Mouse (Mus musculus) granulocyte monocyte progenitor cell, adult 5-6 weeks (primary cell): ENCODE data around the gene Mogs. TPM values are rescaled to one million over a fixed set of nuclear protein-coding genes. Genes with fewer than 3 reads are reported as not detected.
A peak's percentile ranks its signal among the peaks of the same experiment; 100 is the strongest.

Source experiments
- ATAC-seq: replicated peaks from 2 replicates; pipeline ENCODE4 v1.8.0; 2016; ENCODE audit warnings: mild to moderate bottlenecking, moderate TSS enrichment, inconsistent platforms; ENCODE audit not compliant: poor library complexity, severe bottlenecking
- total RNA-seq, 2 experiments: library from RNA; stranded (forward) in 1 of 2; stranded (reverse) in 1 of 2; fragments of 200-712, 200-1000 nt in 1 of 2; fragments of >200 nt in 1 of 2; fragmentation: Nextera tagmentation in 1 of 2; gene quantifications; 2 replicates each; pipeline ENCODE4 v1.2.3; 2014 to 2017

Gene Mogs
- 90.1 and 93.4 TPM in 2 replicates for total RNA-seq (2014; fragmentation: Nextera tagmentation)
- 137 and 158 TPM in 2 replicates for total RNA-seq (2017)

DNA sequence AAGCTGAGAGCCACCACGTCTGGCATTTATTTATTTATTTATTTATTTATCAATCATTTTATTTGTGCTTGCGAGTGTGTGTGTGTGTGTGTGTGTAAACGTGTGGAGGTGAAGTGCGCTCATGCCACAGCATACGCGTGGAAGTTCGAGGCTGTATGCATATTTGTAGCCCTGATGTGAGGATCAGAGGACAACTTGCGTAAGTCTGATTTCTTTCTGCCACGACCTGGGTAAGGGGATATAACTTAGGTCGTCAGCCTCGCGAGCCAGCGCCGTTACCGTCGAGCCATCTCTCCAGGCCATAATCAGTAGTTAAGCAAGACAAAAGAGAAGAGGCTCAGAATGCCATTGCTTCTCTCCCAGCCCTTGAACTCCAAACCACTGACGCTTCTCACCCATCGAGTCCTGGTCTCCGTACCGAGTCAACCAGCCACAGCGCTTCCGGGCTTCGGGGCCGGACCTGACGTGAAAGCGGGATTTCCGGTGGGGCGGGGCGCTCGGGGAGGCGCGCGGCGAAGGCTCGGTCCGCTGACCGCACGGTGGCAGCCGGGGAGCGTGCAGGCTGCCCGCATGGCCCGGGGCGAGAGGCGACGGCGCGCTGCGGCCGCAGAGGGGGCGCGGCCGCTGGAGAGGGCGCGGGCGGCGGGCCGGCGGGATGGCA, at the start of gene Mogs:
TSS of gene Mogs (plus strand) at position 486 of the 661 bp plus-strand sequence.
- peak; percentile 91 for ATAC-seq

DNA sequence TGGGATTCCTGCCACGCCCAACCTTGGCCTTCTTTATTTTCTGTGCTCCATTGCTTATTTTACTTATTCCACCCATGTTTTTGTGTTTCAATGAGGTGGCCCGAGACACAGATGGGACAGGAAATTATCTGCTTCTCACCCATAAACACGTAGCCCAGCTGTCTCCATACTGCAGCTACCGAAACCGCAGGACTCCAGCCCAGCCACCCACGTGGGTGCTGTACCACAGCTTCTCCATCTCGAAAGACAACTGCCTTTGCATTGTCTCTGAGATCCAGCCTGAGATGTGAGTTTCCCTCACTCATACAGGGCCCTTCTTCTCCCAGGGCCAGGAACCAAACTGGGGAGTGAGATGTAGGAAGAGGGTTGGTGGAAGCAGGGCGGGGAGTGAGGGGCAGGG, 49.3 kb upstream of the Mogs start:
- ATAC-seq, result peak; percentile 31

DNA sequence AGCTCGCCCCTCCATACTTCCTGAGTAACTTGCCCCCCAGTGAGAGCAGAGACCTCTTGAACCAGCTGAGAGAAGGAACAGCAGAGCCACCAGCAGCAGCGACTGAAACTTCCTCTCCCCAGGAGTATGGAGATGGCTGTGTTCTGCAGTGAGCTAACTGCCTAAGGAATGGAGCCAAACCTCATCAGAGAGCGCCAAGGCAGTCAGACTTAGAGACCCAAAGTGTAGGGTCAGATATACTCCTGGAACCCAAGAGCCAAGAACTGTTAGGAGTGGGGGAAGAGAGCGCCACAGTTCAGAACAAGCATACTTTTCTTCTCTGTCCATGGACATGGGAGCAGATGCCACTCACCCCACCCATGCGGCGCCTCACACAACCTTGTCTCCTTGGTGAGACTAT, 48.9 kb upstream of the Mogs start:
- ATAC-seq, result no peak

DNA sequence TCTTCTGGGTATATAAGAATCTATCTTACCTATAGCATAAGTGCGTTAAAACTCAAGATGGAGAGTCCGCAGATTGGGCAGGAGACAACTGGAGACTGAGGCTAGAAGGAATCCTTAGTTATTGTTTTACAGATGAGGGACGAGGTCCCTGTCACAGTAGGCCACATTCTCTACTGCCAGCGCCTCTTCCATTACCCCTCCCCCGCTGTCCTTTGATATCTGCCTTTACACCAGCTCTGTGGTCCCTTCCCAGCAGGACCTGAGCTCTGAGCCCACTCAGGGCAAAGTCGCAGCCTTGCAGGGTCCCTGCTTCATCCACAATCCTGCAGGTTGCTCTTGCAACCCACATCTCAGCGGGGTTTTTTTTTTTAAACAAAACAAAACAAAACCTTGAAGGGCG, 47.1 kb upstream of the Mogs start:
- ATAC-seq, result no peak

DNA sequence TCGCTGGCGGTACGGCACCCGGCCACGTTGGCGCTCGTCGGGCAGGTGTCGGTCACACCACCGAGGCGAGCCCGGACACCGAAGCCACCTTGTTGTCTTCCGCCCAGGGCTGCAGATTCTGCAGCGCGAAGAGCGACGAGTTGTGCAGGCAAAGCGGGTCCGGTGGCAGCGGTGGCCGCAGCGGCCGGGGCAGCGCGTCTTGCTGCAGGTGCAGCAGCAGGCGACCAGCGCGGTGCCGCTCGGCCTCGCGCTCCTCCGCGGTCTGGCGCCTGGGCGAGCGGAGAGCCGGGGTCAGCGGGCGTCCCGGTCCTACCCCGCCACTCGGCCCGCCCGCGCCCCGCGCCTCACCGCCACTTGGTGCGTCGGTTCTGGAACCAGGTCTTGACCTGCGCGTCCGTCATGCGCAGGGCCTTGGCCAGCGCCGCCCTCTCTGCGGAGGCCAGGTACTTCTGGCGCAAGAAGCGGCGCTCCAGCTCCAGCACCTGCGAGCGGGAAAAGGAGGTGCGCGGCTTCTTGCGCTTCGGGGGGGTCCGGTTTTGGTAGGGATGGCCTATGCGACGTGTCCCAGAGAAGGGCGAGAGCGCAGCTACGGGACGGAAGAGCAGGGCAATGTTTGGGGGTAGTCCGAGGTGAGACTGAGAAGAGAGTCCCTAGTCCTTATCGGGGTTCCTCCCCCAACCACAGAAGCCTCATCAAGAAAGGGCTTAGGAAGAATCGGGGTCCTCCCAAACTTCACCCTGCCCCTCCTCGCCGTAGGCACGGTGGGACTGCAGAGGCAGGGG, 46.4 kb upstream of the Mogs start:
- no peak; the same call in 1 of the 2 replicates for ATAC-seq

DNA sequence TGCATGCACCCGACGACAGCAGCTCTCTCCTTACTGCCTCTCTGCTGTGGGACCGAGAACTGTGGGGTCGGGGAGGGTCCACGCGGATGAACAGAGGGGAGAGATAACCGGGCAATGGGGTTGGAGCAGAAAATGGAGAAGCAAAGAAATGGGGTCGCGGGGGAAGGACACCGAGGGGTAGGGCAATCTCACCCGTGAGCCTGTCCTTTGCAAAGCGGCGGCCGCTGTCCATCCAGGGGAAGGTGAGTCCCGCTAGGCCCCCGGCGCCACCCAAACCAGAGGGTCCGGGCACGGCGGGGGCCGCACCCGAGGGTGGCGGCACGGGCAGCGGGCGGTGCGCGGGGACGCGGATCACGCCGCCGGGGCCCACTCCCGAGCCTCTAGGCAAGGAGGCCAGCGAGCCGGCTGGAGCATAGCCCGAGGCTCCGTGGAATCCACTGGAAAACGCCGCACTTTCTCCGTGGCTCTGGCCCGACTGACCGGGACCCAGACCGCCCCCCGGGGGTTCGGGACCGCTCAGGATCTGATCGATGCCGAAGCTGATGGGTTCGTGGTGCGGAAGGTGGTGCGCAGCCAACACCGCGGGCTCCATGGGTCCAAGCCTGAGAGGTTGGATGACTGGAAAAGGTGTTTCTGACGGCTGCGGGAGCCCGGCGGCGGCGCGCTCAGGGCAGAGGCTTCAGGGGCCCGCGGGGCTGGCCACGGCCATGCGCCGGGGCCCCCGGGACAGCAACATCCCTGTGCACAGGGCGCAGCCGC, 45.6 kb upstream of the Mogs start:
- ATAC-seq, result no peak

DNA sequence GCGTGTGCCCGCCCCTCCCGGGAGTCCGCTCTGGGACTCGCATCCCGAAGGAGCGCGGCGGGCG, 45.2 kb upstream of the Mogs start, which contains the start of gene Tlx2:
TSS of gene Tlx2 (minus strand) at position 47 of the 64 bp plus-strand sequence.
- ATAC-seq, result no peak

DNA sequence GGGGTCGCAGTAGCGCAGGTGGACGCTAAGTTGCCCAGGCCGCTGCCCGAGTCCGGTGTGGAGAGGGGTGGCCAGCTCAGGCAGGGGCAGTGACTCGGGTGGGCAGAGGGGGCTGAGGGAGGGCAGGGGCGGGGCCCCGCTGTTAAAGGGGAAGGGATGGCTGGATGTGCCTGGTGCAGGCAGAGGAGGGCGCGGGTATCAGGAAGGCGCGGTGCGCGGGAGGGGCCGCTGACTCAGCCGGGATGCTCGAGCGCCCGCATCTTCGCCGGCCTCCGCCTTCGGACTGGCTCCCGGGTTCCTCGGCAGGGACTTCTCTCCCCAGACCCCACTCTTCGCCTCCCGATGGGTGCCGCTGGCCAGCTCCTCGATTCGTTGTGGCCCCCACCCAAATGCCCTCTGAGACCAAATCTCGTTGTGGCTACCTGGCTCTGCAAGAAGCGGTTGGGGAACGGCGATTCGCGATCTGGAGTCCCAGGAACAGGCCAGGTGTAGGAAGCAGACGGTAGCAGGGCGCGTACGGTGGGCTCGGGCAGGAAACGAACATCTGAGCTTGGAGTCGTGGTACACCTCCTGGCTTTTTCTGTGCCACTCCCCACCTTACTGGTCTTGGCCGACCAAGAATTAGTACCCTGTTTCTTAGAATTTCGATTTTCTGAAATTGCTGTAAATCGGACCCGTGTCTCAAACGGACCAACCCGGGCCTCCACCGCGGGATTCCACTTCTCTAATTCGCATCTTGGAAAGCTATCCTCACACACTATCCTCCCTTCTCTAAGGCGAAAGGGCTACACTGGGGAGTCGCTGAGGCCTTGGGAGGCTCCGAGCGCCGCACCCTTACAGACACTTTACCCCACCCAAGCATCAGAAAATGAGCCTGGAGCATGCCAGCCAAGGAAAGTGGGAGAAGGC, 44.7 kb upstream of the Mogs start:
- peak; percentile 32 for ATAC-seq

DNA sequence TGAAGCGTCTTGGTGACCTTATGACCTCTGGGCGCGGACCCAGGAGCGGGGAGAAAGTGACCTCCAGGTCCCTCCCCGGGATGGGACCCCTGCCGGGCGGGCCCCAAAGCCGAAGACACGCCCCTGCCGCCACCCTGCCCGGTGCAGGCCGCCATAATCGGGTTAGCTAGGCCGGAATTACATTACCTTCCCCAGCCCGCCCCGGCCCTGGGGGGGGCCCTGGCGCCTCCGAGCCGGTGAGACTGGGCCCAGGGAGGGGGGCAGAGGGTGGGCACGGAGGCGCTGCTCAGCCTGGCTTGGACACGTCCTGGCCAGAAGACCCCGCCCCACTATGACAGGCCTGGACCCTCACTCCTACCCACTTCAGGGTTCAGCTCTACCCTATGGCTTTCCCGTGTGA, 44.1 kb upstream of the Mogs start:
- no peak for ATAC-seq

DNA sequence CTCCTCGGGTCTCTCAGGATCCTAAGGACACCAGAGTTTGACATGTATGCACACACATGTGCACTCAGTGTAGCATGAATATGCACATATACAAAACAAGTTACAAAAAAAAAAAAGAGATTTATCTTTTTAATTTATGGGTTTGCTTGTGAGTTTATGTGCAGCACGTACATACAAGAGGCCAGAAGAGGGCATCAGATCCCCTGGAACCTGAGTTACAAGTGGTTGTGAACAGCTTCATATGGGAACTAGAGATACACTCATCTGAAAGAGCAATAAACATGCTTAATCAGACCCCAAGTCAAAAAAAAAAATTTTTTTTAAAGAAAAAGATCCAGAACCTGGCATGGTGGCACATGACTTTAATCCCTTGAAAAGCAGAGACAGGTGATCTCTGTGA, 40.3 kb upstream of the Mogs start:
- no peak for ATAC-seq

DNA sequence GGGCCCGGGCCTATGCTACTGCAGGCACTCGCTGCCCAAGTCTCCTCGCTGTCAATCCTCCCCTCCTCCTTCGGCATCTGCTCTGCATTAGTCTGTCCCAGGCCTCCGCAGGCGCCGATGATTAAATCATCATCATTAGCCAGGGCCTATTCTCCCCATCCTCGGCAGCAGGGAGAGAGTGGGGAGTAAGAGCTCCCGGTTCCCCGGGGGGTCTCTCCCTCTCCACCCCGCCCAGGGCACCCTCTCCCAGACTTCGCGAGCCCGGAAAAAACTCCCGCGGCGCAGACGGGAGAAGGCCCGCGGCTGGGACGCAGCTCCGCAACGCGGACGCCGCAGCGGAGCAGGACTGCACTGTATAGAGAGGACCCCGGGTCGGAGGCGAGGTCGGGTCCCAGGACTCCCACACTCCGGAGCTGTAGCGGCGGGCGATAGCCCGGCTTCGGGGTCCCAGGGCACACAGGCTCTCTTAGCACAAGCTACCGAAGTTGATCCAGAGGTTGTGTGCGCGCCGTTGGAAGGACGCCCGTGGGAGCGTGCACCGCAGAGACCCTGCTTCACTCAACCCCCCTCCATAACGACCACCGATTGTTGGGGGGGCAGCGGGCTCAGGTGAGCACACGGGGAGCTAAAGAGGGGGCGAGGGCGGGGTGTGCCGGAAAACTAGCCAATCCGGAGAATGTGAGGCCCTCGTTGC, 37.5 kb upstream of the Mogs start, which contains the start of gene Pcgf1:
TSS of gene Pcgf1 (plus strand) at position 240 of the 694 bp plus-strand sequence.
- peak; percentile 16; the same call in 1 of the 2 replicates for ATAC-seq

DNA sequence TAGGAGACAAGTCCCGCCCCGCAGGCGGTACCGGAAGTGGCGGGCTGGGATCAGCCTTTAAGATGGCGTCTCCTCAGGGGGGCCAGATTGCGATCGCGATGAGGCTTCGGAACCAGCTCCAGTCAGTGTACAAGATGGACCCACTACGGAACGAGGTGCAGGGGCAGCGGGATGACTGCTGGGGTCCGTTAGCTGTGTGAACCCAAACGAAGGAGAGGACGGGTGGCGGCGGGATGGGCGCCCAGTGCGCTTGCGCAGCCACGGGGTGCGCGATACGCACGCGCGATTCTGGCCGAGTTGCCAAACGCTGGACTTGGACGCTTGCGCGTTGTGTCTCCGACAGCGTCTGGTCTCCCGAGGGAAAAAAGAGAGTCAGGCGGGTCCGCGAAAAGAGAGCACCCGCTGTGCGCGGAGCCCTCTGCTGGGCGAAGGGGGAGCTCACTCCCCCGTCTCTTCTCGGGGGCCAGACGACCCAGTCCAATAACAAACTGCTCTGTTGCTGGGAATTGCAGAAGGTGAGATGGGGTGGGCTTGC, 36.9 kb upstream of the Mogs start:
- ATAC-seq, result peak; percentile 91

DNA sequence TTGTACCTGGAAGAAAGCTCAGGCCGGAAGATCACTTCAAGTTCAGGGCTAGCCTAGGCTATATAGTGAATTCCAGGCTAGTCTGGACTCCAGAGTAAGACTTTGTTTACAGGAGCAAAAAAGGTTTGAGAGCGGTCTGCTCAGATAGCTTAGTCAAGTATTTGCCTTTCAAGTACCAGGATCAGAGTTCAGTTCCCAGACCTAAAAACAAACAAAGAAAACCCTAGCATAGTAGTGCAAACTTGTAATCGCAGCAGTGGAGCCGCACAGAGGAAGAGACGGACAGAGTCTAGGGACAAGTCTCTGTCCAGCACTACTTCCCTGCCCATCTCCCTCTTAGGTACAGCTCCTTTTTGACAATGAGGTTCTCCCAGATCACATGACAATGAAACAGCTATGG, 35.1 kb upstream of the Mogs start:
- ATAC-seq, result no peak

DNA sequence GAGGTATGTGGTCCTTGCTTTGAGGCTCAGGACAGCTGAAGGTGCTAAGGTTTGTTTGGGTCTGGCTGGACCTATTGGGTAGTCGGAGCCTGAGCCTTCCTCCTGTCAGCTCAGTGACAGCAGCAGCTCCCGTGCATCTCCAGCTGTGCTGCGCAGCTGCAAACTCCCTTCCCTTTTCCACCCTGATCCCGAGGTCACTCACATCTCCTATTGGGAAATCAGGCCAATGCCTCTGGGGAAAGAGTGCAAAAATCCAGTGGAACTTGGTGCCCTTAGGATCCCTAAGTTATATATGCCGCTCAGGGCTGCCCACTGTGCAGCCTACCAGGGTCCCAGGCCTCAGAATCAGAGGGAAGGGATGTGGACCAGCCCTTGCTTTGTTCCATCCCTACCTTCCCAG, 31.8 kb upstream of the Mogs start:
- ATAC-seq, result no peak

DNA sequence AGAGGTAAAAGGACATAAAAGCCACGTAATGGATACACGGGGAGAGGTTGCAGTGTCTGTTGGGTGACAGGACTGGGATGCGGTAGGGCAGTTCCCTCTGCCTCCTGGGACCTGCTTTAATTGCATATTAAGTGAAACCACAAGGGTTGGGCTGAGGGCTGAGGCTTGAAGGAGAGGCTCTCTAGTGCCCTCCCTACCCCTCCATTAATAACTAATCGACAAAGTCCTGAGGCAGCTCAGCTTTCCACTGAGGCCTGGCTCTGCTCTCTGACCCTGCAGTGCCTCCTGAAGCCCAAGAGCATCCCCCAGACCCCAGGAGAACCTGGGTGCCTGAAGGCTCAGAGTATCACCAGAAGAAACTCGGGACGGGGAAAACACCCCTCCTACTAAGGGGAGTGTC, 30.8 kb upstream of the Mogs start:
- no peak for ATAC-seq

DNA sequence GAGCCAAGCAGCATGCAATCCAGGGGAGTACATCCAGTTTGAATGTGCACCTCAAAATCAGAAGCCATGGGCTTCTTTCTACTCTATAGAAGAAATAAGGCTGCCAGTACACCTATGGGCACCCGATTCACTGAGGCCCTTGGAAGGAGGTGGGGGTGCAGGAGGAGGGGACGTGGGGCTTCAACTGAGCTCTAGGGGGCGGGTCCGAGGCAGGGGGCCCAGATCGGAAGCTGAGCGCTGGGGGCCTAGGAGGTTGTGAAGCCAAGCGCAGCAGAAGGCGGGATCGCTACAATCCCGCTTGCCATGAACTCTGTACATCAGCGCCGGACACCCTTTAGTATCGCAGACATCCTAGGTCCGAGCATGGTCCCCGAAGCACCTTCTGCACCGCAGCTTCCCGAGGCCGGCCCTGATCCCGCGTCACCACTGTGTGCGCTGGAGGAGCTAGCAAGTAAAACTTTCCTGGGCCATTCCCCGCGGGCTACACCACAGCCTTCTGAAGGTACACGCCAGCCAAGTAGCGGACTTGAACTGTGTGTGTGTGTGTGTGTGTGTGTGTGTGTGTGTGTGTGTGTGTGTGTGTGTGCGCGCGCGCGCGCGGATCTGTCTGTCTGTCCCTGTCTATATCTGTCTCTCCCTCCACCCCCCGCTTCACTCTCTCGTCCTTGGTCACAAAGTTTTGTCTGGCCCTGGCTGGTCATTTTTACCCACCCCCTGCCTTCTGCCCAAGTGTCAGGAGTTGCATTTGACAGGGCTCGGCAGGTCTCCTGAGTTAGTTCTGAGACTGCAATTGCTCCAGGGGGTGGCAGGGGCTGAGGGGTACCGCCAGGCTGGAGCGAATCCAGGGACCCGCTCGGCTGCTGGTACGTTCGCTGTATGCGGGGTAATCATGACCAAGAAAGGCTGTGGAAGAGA, 28.9 kb upstream of the Mogs start, which contains the start of gene Lbx2:
TSS of gene Lbx2 (plus strand) at position 247 of the 915 bp plus-strand sequence.
- peak; percentile 48 for ATAC-seq

DNA sequence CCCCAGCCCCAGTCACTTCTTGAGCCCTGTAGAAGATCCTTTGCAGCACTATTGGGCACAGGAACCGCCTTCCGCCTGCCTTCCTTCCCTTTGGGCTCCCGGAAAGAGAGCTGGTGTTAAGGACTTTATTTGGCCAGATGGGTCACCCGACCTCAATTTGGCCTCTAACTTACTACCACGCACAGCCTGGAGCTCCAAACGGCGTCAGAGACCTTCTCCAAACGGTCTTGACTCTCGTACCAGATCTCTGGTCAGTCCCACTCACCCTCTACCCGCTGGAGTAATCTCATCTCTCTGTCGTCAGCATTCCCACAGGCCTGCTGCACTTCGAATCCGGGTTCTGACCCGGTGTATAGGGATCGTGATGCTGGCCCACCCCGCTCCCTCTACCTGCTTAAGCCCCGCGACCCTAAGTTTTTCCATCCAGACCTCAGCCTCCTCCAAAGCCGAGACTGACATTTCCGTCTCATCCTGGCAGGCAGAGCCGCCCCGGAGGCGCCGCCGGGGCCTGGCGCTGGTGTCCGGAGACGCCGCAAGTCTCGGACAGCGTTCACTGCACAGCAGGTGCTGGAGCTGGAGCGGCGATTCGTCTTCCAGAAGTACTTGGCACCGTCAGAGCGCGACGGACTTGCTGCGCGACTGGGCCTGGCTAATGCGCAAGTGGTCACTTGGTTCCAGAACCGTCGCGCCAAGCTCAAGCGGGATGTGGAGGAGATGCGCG, 27.9 kb upstream of the Mogs start:
- ATAC-seq, result 0 out of 2 replicates have a peak, but pooled peaks have one; percentile 6

DNA sequence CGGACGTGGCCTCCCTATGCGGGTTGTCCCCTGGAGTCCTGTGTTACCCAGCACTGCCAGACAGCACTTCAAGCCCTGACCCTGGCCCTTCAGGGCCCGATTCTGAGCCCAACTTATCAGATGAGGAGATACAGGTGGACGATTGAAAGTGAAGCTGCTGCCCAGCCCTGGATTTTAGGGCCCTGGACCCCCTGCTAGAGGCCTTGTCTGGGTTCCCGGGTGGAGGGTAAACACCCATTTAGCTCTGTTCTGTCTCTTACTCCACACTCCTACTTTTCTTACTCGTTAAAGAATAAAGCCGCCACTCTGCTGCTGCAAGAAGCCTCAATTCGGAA, 27.4 kb upstream of the Mogs start:
- no peak for ATAC-seq
